Mouse (Mus musculus): ENCODE measurements at regions not wholly inside any gene's neighbourhood (a gene's known extent, or its start where the extent isn't known, plus 50 kb on each side); places are given as distances from the start of the nearest gene placed in this dataset.

- TF ChIP-seq CHD2 (IDR thresholded peaks at IDR 0.05; ENCODE audit: low read depth, low read length) (no peak), MAFK (IDR thresholded peaks at IDR 0.05; ENCODE audit: insufficient read depth, low read depth, low read length) (no peak)
Observed at GRCm38 (mm10) chr4:12620059-12620755, 448.4 kb upstream of the Fam92a start.

Data from ES-E14 (cell line).